Mouse (Mus musculus) embryo, embryonic 10 days (tissue): ENCODE results near the gene Actr8.

Experiments used
- DNase-seq: peaks from one replicate; pipeline ENCODE4 v3.0.0-alpha.2; 2015; ENCODE audit warnings: low spot score

Gene Actr8

GRCm38 (mm10) chr14:29996000-29996751, 18.0 kb downstream of the Actr8 start:
- DNase-seq: no peak

- no peak for DNase-seq
These were observed 19.2 kb downstream of the Actr8 start for GRCm38 (mm10) chr14:29997345-29997744.

- DNase-seq: no peak
These were observed 20.8 kb downstream of the Actr8 start for GRCm38 (mm10) chr14:29998747-29999474.

GRCm38 (mm10) chr14:29999475-29999811, 21.3 kb downstream of the Actr8 start:
- no peak for DNase-seq

- DNase-seq: peak; percentile 58
These were observed 30.8 kb downstream of the Actr8 start, which contains the start of the genes Il17rb and Chdh for GRCm38 (mm10) chr14:30008733-30009575. TSS of gene Il17rb (minus strand) at chr14:30008896. TSS of gene Chdh (plus strand) at chr14:30009023.

- DNase-seq: no peak
These were observed 31.9 kb downstream of the Actr8 start for GRCm38 (mm10) chr14:30009864-30010560.

GRCm38 (mm10) chr14:30011886-30012560, 33.9 kb downstream of the Actr8 start:
- DNase-seq: no peak

- no peak for DNase-seq
These were observed 36.4 kb downstream of the Actr8 start for GRCm38 (mm10) chr14:30014487-30014886.

GRCm38 (mm10) chr14:30015008-30015407, 36.9 kb downstream of the Actr8 start:
- DNase-seq: no peak

- no peak for DNase-seq
These were observed 38.5 kb downstream of the Actr8 start for GRCm38 (mm10) chr14:30016666-30017065.

GRCm38 (mm10) chr14:30017794-30018462, 39.8 kb downstream of the Actr8 start:
- DNase-seq: no peak

GRCm38 (mm10) chr14:30018463-30018801, 40.3 kb downstream of the Actr8 start:
- no peak for DNase-seq

- DNase-seq: no peak
These were observed 40.7 kb downstream of the Actr8 start for GRCm38 (mm10) chr14:30018846-30019245.

GRCm38 (mm10) chr14:30019375-30019774, 41.2 kb downstream of the Actr8 start:
- no peak for DNase-seq

GRCm38 (mm10) chr14:30019792-30020575, 41.8 kb downstream of the Actr8 start:
- no peak for DNase-seq

- DNase-seq: no peak
These were observed 44.3 kb downstream of the Actr8 start for GRCm38 (mm10) chr14:30022471-30022870.

GRCm38 (mm10) chr14:30024387-30024786, 46.2 kb downstream of the Actr8 start:
- no peak for DNase-seq

GRCm38 (mm10) chr14:30027378-30027777, 49.2 kb downstream of the Actr8 start:
- no peak for DNase-seq

GRCm38 (mm10) chr14:30033405-30033804, 55.3 kb downstream of the Actr8 start:
- no peak for DNase-seq

GRCm38 (mm10) chr14:30038431-30038830, 60.3 kb downstream of the Actr8 start:
- DNase-seq: no peak
